Comparison of ENCODE assay signal across 12 mouse cellular contexts in the genomic region with DNA sequence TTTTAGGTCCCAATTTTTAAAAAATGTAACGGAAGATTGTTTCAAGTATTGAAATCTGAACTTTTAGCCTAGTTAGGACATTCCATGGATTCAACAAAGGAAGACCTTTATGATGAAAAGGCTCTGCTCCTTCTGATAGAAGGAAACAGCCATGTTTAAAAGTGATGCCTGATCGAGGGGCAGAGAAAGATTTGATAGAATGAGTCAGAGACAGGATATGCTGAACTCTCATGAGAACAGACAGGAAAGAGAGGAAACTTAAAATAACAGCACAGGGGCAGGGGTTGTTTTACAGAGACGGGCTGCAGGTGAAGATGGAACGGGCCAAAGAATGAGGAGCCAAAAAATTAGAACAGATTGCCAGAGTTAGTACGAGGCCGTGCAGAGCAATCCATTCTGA.
"Had no signal": no experiment of that assay in that cellular context is flagged by ENCODE, and none has a peak within 500 bp of the region (broad histone marks: within the 10 kb centered on the region; RNA-seq: fewer than 3 reads in every experiment).

No protein-coding gene starts in this region.

- DNase-seq: kidney, adult 8-10 months; kidney, postnatal 25 days; layer of hippocampus, postnatal 36 days; left cerebral cortex, postnatal 4 days; lung, adult 18-20 months; right cerebral cortex, adult 18-20 months; right cerebral cortex, postnatal 25 days; thymus, adult 2 months; thymus, postnatal 25 days had no signal

- H3K27ac ChIP-seq: limb, embryonic 13.5 days; liver, embryonic 14.5 days; midbrain, embryonic 13.5 days had no signal

- H3K27me3 ChIP-seq: limb, embryonic 13.5 days; midbrain, embryonic 13.5 days had no signal

- H3K4me3 ChIP-seq: limb, embryonic 13.5 days; midbrain, embryonic 13.5 days had no signal

- H3K4me1 ChIP-seq: limb, embryonic 13.5 days; midbrain, embryonic 13.5 days had no signal

- H3K36me3 ChIP-seq: limb, embryonic 13.5 days; midbrain, embryonic 13.5 days had no signal

- ATAC-seq: midbrain, embryonic 13.5 days had no signal
